Mouse (Mus musculus) ovary, postnatal 36 days (tissue): ENCODE measurements around the gene 4921504E06Rik.

Source experiments
- DNase-seq: peaks from one replicate; pipeline ENCODE4 v3.0.0; 2022; ENCODE audit warnings: low spot score, mixed read lengths

4921504E06Rik gene

GRCm38 (mm10) chr2:19505744-19506143 is 48.0 kb downstream of the 4921504E06Rik start:
- no peak for DNase-seq

GRCm38 (mm10) chr2:19490262-19490661 is 63.5 kb downstream of the 4921504E06Rik start:
- no peak for DNase-seq

GRCm38 (mm10) chr2:19461940-19462339 is 91.8 kb downstream of the 4921504E06Rik start:
- no peak for DNase-seq

DNA sequence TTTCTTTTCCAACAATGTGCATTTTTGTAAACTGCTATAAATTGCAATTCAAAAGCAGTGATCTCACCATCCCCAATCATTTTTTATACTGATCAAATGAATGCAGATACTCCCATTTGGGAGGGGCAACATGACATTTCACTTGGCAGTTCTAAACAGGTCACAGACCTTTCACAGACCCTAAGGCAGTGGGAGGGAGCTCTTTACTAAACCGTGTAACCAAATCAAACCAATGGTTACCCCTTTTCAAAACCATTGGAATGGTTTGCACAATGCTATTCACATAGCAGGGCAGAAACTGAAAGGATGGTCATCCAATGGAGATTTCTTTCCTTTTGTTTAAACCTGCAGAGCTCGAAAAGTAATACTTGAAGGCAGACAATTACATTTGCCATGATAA is 94.9 kb downstream of the 4921504E06Rik start:
- no peak for DNase-seq

- no peak for DNase-seq
Measured at GRCm38 (mm10) chr2:19455857-19456482, 97.7 kb downstream of the 4921504E06Rik start.

- DNase-seq: no peak
Measured at GRCm38 (mm10) chr2:19455228-19455627, 98.5 kb downstream of the 4921504E06Rik start.

DNA sequence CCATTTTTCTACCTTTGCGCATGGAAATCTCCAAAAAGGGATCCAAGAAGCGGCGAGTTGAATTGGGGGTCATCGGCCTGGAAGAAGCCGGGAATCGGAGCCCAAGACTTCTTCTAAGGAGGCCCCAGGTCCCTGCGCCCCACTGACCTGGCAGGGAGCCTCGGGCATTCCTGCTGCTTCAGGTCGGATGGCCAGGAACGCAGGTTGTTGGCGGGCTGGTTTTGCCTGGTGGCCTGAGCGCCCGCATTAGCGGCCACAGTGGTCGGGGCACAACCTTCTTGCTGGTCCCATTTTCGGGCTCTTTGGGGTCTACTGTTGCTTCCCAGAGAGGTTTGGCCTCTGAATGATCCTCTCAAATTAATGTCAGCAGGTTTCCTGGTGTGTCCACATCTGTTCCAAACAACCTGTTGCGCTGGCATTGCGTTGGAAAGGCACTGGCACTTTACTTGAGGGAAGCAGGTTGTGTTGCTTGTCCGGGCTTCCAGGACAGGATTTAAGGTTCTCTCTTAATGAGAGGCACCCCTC is 101.1 kb downstream of the 4921504E06Rik start:
- DNase-seq: no peak

GRCm38 (mm10) chr2:19449308-19449707 is 104.4 kb downstream of the 4921504E06Rik start:
- DNase-seq: no peak

GRCm38 (mm10) chr2:19448042-19448700 is 105.5 kb downstream of the 4921504E06Rik start:
- peak; percentile 18 for DNase-seq

- DNase-seq: no peak
Measured at GRCm38 (mm10) chr2:19446746-19447145, 107.0 kb downstream of the 4921504E06Rik start.

DNA sequence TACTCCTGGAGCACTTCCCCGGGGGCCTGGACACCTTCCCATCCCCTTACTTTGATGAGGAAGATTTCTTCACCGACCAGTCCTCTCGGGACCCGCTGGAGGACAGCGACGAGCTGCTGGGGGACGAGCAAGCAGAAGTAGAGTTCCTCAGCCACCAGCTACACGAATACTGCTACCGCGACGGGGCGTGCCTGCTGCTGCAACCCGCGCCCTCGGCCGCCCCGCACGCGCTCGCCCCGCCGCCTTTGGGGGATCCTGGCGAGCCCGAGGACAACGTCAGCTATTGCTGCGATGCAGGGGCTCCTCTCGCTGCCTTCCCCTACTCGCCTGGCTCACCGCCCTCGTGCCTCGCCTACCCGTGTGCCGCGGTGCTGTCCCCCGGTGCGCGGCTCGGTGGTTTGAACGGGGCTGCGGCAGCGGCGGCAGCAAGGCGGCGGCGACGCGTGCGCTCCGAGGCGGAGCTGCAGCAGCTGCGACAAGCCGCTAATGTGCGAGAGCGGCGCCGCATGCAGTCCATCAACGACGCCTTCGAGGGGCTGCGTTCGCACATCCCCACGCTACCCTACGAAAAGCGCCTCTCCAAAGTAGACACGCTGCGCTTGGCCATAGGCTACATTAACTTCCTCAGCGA is 107.7 kb downstream of the 4921504E06Rik start:
- no peak for DNase-seq

- DNase-seq: no peak
Measured at GRCm38 (mm10) chr2:19444931-19445831, 108.5 kb downstream of the 4921504E06Rik start, which contains the start of gene Ptf1a. Ptf1a (plus strand) TSS chr2:19445663.

- no peak for DNase-seq
Measured at GRCm38 (mm10) chr2:19444346-19444745, 109.4 kb downstream of the 4921504E06Rik start.

DNA sequence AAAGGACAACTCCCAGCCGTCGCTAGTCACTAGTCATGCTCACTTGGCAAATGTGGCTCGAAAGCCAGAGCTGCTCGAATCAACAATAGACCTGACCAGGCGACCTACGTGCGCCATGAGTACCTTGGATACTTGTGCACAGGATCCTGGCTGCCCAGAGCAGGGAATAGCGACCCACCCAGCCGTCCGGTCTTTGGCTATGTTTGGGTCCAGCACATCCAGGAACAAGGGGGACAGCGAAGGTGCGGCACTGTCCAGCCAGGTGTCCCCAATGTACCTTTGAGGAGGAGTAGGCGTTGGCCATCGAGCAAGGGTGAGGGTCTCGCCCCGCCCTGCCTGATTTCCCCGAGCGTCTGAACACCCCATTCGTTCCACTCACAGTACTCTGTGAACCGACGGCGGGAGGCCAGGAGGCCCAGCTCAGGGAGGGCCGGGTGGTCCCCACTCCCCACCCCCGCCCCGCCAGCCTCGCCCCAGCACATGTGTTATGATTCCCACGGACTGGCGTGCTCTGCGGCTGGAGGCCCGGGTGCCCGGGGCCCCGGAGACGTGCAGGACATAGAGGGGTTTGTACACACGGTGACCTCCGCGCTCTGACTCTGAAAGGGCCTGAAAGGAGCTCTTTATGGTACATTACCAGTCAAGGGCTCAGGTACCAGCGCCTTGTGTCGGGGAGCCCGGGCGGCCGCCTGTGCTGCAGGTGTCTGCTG is 121.9 kb downstream of the 4921504E06Rik start:
- DNase-seq: no peak

DNA sequence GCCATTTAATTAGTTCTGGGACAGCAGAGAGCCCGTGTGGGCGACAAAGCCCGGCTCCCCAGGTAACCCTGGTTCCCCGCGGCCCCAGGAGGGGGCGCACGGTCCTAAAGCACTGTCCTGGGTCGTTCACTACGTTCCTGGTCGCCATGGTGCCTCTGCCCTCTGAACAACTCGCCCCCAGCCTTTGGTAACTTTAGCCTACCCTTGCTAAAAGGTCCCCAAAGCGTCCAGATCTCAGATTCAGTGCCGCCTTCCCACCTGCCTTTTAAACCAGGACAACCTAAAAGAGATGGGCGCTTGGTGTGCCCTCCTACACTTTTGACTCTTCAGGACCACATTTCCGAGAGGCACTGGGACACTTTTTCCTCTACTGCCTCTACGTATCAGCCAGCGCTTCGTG is 122.5 kb downstream of the 4921504E06Rik start:
- DNase-seq: peak; percentile 15

- no peak for DNase-seq
Measured at GRCm38 (mm10) chr2:19430746-19431145, 123.0 kb downstream of the 4921504E06Rik start.

- DNase-seq: no peak
Measured at GRCm38 (mm10) chr2:19429691-19430690, 123.7 kb downstream of the 4921504E06Rik start.

GRCm38 (mm10) chr2:19429031-19429430 is 124.7 kb downstream of the 4921504E06Rik start:
- peak; percentile 55 for DNase-seq

GRCm38 (mm10) chr2:19423086-19423485 is 130.6 kb downstream of the 4921504E06Rik start:
- no peak for DNase-seq

DNA sequence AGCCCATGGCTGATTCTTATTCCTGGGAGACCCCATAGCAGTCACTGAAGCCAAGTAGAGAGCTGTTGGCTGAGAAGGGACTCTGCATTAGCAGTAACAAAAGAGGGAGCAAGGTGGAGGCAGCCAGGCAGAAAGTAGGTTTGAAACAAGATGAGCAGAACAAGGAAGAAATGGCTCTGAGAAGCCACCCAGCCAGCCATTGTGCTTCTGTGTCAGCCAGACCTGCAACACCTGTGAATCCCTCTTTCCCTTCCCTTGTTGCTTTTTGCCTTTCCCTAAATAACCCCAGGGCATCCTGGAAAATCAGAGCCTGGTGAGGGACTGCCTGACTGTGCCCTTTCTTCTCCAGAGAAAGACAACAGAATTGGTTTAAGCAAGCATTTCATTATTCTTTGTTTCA is 131.5 kb downstream of the 4921504E06Rik start:
- no peak for DNase-seq
